Mouse (Mus musculus) c-Kit-positive CD71-positive TER-119-positive erythroid progenitor cells, embryonic 14.5 days (primary cell): ENCODE measurements around the gene Nubp1.

Source experiments
- DNase-seq: peaks from one replicate; pipeline ENCODE4 v3.0.0-alpha.2; 2013; ENCODE audit warnings: low spot score

Gene Nubp1

GRCm38 (mm10) chr16:10417723-10418259 is 6.0 kb downstream of the Nubp1 start:
- no peak for DNase-seq

- DNase-seq: no peak
Measured at GRCm38 (mm10) chr16:10420447-10421054, 8.8 kb downstream of the Nubp1 start.

GRCm38 (mm10) chr16:10431911-10432310 is 20.2 kb downstream of the Nubp1 start:
- no peak for DNase-seq

- no peak for DNase-seq
Measured at GRCm38 (mm10) chr16:10432387-10432786, 20.6 kb downstream of the Nubp1 start.

GRCm38 (mm10) chr16:10433344-10433743 is 21.6 kb downstream of the Nubp1 start:
- DNase-seq: no peak

GRCm38 (mm10) chr16:10436166-10436565 is 24.4 kb downstream of the Nubp1 start:
- no peak for DNase-seq

- no peak for DNase-seq
Measured at GRCm38 (mm10) chr16:10438055-10438454, 26.3 kb downstream of the Nubp1 start.

- DNase-seq: no peak
Measured at GRCm38 (mm10) chr16:10441328-10441727, 29.6 kb downstream of the Nubp1 start.

- DNase-seq: no peak
Measured at GRCm38 (mm10) chr16:10441761-10442160, 30.0 kb downstream of the Nubp1 start.

GRCm38 (mm10) chr16:10443723-10444122 is 32.0 kb downstream of the Nubp1 start:
- no peak for DNase-seq

GRCm38 (mm10) chr16:10446573-10447263 is 35.0 kb downstream of the Nubp1 start:
- no peak for DNase-seq

GRCm38 (mm10) chr16:10447264-10447594 is 35.5 kb downstream of the Nubp1 start, which contains the start of gene Tvp23a:
Tvp23a (minus strand) TSS chr16:10447362.
- no peak for DNase-seq

- no peak for DNase-seq
Measured at GRCm38 (mm10) chr16:10447781-10448180, 36.0 kb downstream of the Nubp1 start.

- no peak for DNase-seq
Measured at GRCm38 (mm10) chr16:10448931-10449330, 37.2 kb downstream of the Nubp1 start.

- DNase-seq: no peak
Measured at GRCm38 (mm10) chr16:10451906-10452305, 40.2 kb downstream of the Nubp1 start.

GRCm38 (mm10) chr16:10452445-10452896 is 40.7 kb downstream of the Nubp1 start:
- DNase-seq: no peak

- DNase-seq: no peak
Measured at GRCm38 (mm10) chr16:10453872-10454582, 42.3 kb downstream of the Nubp1 start.

GRCm38 (mm10) chr16:10454583-10454974 is 42.8 kb downstream of the Nubp1 start:
- DNase-seq: no peak

- no peak for DNase-seq
Measured at GRCm38 (mm10) chr16:10460188-10460587, 48.4 kb downstream of the Nubp1 start.

- DNase-seq: no peak
Measured at GRCm38 (mm10) chr16:10461178-10461577, 49.4 kb downstream of the Nubp1 start.

GRCm38 (mm10) chr16:10465011-10465681 is 53.4 kb downstream of the Nubp1 start:
- no peak for DNase-seq

GRCm38 (mm10) chr16:10467391-10468107 is 55.8 kb downstream of the Nubp1 start:
- no peak for DNase-seq
